Mouse (Mus musculus) ES-E14 (cell line): ENCODE results near the gene Tap1. TPM values are rescaled to one million over a fixed set of nuclear protein-coding genes. Genes with fewer than 3 reads are reported as not detected.

Source experiments
- DNase-seq: peaks from one replicate; pipeline ENCODE4 v3.0.0-alpha.2; 2013; ENCODE audit warnings: low read depth, low spot score
- H3K27ac ChIP-seq: 2 replicates; pipeline ENCODE4 v1.5.1; 2012; ENCODE audit warnings: low read depth, mild to moderate bottlenecking, low read length, moderate library complexity, mixed read lengths; ENCODE audit not compliant: poor library complexity, insufficient read depth, severe bottlenecking
- H3K36me3 ChIP-seq: 2 replicates; pipeline ENCODE4 v1.6.1; 2012; ENCODE audit warnings: mild to moderate bottlenecking, low read length, moderate library complexity, mixed read lengths; ENCODE audit not compliant: control insufficient read depth, poor library complexity, insufficient read depth, severe bottlenecking
- H3K4me1 ChIP-seq, 2 experiments: fragments of 150-350 bp in 1 of 2; sonication (generic) in 1 of 2; 2 replicates each; pipeline ENCODE4 v1.6.1; 2012; ENCODE audit warnings: low read length in 2 of 2, mild to moderate bottlenecking in 1 of 2, mixed read lengths in 1 of 2; ENCODE audit not compliant: control insufficient read depth in 2 of 2, insufficient read depth in 2 of 2, poor library complexity in 1 of 2
- H3K4me3 ChIP-seq, 2 experiments: fragments of 150-350 bp in 1 of 2; sonication (generic) in 1 of 2; 2 replicates each; pipeline ENCODE4 v1.5.1; 2012; ENCODE audit warnings: low read length in 2 of 2, low read depth in 1 of 2, mild to moderate bottlenecking in 1 of 2, mixed read lengths in 1 of 2; ENCODE audit not compliant: insufficient read depth in 1 of 2, poor library complexity in 1 of 2, severe bottlenecking in 1 of 2
- H3K9ac ChIP-seq: 2 replicates; pipeline ENCODE4 v1.6.1; 2012; ENCODE audit warnings: low read depth, mild to moderate bottlenecking, low read length, mixed read lengths; ENCODE audit not compliant: poor library complexity, insufficient read depth, severe bottlenecking
- H3K9me3 ChIP-seq: fragments of 150-350 bp; sonication (generic); 2 replicates; pipeline ENCODE4 v1.6.1; 2012; ENCODE audit warnings: low read depth, mild to moderate bottlenecking, low read length; ENCODE audit not compliant: control insufficient read depth, insufficient read depth
- CHD2 ChIP-seq: IDR thresholded peaks from 2 replicates; pipeline ENCODE4 v1.6.1; 2014; ENCODE audit warnings: mild to moderate bottlenecking, low read depth, low read length, inconsistent platforms
- HCFC1 ChIP-seq: IDR thresholded peaks from 2 replicates; pipeline ENCODE4 v1.6.1; 2012; ENCODE audit warnings: low read length, inconsistent platforms, borderline replicate concordance; ENCODE audit not compliant: insufficient read depth
- MAFK ChIP-seq: IDR thresholded peaks from 2 replicates; pipeline ENCODE4 v1.6.1; 2014; ENCODE audit warnings: mild to moderate bottlenecking, low read depth, low read length, inconsistent platforms; ENCODE audit not compliant: insufficient read depth
- ZC3H11A ChIP-seq: IDR thresholded peaks from 2 replicates; pipeline ENCODE4 v1.6.1; 2012; ENCODE audit warnings: low read depth, mild to moderate bottlenecking, inconsistent platforms, low read length, borderline replicate concordance
- ZNF384 ChIP-seq: IDR thresholded peaks from 2 replicates; pipeline ENCODE4 v1.6.1; 2012; ENCODE audit warnings: low read depth, low read length, inconsistent platforms
- in situ Hi-C, 2 experiments: fragments of 600-800 bp; cut with MboI; formaldehyde crosslinking; loops; one replicate each; pipeline ENCODE4 v1.15.1; 2025; ENCODE audit warnings: low sequenced_read_pairs in 2 of 2, inconsistent platforms in 1 of 2; ENCODE audit not compliant: unreplicated experiment in 2 of 2
- total RNA-seq: library from RNA; depleted of rRNA; stranded (reverse); fragments of 300-350 nt; gene quantifications from 2 replicates; pipeline ENCODE4 v1.2.3, GENCODE M21; 2012

The Tap1 gene
- total RNA-seq, 1 experiment, result 13.9 TPM

- Histone ChIP-seq H3K4me1 (no peaks in the 10 kb centered on the region), H3K9me3 (no peaks in the 10 kb centered on the region), H3K36me3 (no peaks in the 10 kb centered on the region), H3K27ac (no peak overlapping the region), H3K4me3 (no peak overlapping the region), H3K9ac (no peak overlapping the region)
- no peak for TF ChIP-seq HCFC1
- TF ChIP-seq CHD2, result no peak
- TF ChIP-seq ZNF384, result no peak
- TF ChIP-seq MAFK, result no peak
- TF ChIP-seq ZC3H11A, result no peak
- no peak for DNase-seq
- in situ Hi-C loops, result no loop called here
Observed at GRCm38 (mm10) chr17:34177179-34177578, 10.2 kb upstream of the Tap1 start.

GRCm38 (mm10) chr17:34179019-34179418 is 8.3 kb upstream of the Tap1 start:
- in situ Hi-C loops, result no loop called here
- no peak overlapping the region for H3K4me3 ChIP-seq
- H3K4me1 ChIP-seq, result no peaks in the 10 kb centered on the region
- H3K9ac ChIP-seq, result no peak overlapping the region
- TF ChIP-seq MAFK, result no peak
- no peak for TF ChIP-seq HCFC1
- no peak for TF ChIP-seq CHD2
- no peak for TF ChIP-seq ZC3H11A
- no peak for TF ChIP-seq ZNF384
- no peak for DNase-seq
- no peak overlapping the region for H3K27ac ChIP-seq
- H3K36me3 ChIP-seq, result no peaks in the 10 kb centered on the region
- H3K9me3 ChIP-seq, result no peaks in the 10 kb centered on the region

DNA sequence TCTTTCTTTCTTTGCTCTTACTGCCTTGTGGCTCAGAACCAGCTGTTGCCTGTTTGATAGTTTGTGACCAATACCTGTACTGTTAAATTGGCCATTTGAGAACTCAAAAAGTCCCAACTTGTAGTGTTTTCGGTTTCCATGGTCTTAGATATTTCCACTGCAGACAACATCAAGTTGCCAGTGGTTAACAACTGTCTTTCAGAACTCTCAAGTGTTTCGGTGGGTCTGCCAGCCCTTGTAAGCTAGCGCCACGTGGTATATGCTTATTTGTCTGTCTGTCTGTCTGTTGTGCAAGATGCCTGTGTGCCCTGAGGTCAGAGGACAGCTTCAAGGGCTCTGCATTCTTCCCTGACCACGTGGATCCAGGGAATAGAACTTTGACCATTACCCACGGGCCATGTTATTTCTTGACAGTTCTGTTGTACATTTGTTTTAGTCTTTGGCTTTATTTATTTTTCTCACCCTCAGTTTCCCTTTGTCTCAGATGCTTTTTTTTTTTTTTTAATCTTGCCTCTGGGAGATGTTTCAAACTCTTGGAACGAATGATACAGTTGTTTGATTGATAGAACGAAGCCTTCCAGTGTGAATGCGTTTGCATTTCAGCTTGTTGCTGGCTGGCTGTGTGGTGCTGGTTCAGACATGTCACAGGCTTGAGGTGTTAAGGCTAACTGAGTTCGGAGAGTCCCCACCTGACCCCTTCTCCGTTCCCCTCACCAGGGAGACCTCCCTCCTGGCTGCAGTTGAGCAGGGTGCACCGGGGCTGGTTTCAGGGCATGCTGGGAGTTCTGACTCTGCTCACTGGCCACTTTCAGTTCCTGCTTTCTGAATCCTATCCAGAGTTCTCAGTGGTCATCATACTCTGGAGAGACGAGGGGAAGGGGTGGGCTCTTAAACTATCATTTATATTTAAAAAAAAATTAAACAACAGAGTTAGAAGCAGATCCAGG is 7.2 kb upstream of the Tap1 start:
- no peak for DNase-seq
- H3K27ac ChIP-seq, result no peak overlapping the region
- H3K4me3 ChIP-seq, result no peak overlapping the region
- TF ChIP-seq ZC3H11A, result no peak
- no peak for TF ChIP-seq CHD2
- TF ChIP-seq ZNF384, result no peak
- TF ChIP-seq HCFC1, result no peak
- no peak for TF ChIP-seq MAFK
- H3K9ac ChIP-seq, result no peak overlapping the region
- in situ Hi-C loops, result no loop called here
- no peaks in the 10 kb centered on the region for H3K9me3 ChIP-seq
- no peaks in the 10 kb centered on the region for H3K36me3 ChIP-seq
- no peaks in the 10 kb centered on the region for H3K4me1 ChIP-seq

- DNase-seq, result no peak
- Histone ChIP-seq H3K36me3 (no peaks in the 10 kb centered on the region), H3K27ac (no peak overlapping the region), H3K4me3 (no peak overlapping the region), H3K9me3 (no peaks in the 10 kb centered on the region), H3K9ac (no peak overlapping the region), H3K4me1 (peaks cover 0 to 3% of the 10 kb centered on the region in 2 experiments; a peak in 1 of 4 replicates)
- in situ Hi-C loops, result no loop called here
- TF ChIP-seq HCFC1 (no peak), ZNF384 (no peak), MAFK (no peak), CHD2 (no peak), ZC3H11A (no peak)
Observed at GRCm38 (mm10) chr17:34183564-34184219, 3.7 kb upstream of the Tap1 start.
